In genomic region chr1:59253301-59253909, GRCm38 (mm10) we compare ENCODE assay signal across 8 mouse cellular contexts. TPM values are rescaled to one million over a fixed set of nuclear protein-coding genes. Genes with fewer than 3 reads are reported as not detected.
DNase-seq lines count a peak whose midpoint lies in the region; ATAC-seq and TF ChIP-seq lines count a peak whose summit lies in the region.

No protein-coding gene starts in this region.

- peak overlapping the region; percentile 54; the same call in 1 of the 2 replicates for H3K9ac ChIP-seq in lung, embryonic 16.5 days (ENCODE audit: low read length)
- H3K9ac ChIP-seq in limb, embryonic 14.5 days (ENCODE audit: low read depth, low read length, severe bottlenecking): peak overlapping the region; percentile 12; the same call in 1 of the 2 replicates
- peak overlapping the region; percentile 55 for H3K9ac ChIP-seq in stomach, embryonic 16.5 days (ENCODE audit: low read length)

- no peaks in the 10 kb centered on the region for H3K9me3 ChIP-seq in lung, embryonic 16.5 days (ENCODE audit: control insufficient read depth, low read length)
- no peaks in the 10 kb centered on the region for H3K9me3 ChIP-seq in limb, embryonic 14.5 days (ENCODE audit: control insufficient read depth, low read length)
- no peaks in the 10 kb centered on the region for H3K9me3 ChIP-seq in stomach, embryonic 16.5 days (replicated peaks; ENCODE audit: control insufficient read depth, low read length)

- H3K4me3 ChIP-seq in lung, embryonic 16.5 days (ENCODE audit: low read length): peak overlapping the region; percentile 41
- H3K4me3 ChIP-seq in limb, embryonic 14.5 days (replicated peaks; ENCODE audit: low read length): peak overlapping the region; percentile 18
- peak overlapping the region; percentile 33 for H3K4me3 ChIP-seq in stomach, embryonic 16.5 days (replicated peaks; ENCODE audit: low read length)

- WGBS in lung, embryonic 16.5 days: 5% methylated on average over 14 of the region's 18 CpGs
- 3% methylated on average over 15 of the region's 18 CpGs for WGBS in limb, embryonic 14.5 days
- WGBS in stomach, embryonic 16.5 days: 9% methylated on average over 15 of the region's 18 CpGs

- no peaks in the 10 kb centered on the region for H3K4me1 ChIP-seq in lung, embryonic 16.5 days (replicated peaks; ENCODE audit: control insufficient read depth, insufficient read depth, low read length)
- H3K4me1 ChIP-seq in limb, embryonic 14.5 days (ENCODE audit: control insufficient read depth, insufficient read depth, low read length): peaks cover 15% of the 10 kb centered on the region; the same call in 1 of the 2 replicates
- H3K4me1 ChIP-seq in stomach, embryonic 16.5 days (ENCODE audit: control insufficient read depth, insufficient read depth, low read length): peaks cover 3% of the 10 kb centered on the region; the same call in 1 of the 2 replicates

- DNase-seq in adrenal gland, postnatal 10 days: peak; percentile 18
- DNase-seq in adrenal gland, adult 8-10 months: no peak
- DNase-seq in lung, postnatal 10 days: no peak
- DNase-seq in limb, embryonic 14.5 days (ENCODE audit: low spot score): no peak
- no peak for DNase-seq in urinary bladder, postnatal 36 days (ENCODE audit: low spot score in 2 of 2)
- DNase-seq in urinary bladder, adult 18-20 months (ENCODE audit: low spot score in 2 of 2): no peak

- TF ChIP-seq POLR2A in limb, embryonic 14.5 days (IDR thresholded peaks at IDR 0.05; ENCODE audit: borderline replicate concordance, extremely low read depth, insufficient read depth, insufficient read length): no peak

- H3K27ac ChIP-seq in lung, embryonic 16.5 days (ENCODE audit: low read length): no peak overlapping the region
- H3K27ac ChIP-seq in limb, embryonic 14.5 days (replicated peaks; ENCODE audit: low read depth, low read length): no peak overlapping the region
- no peak overlapping the region for H3K27ac ChIP-seq in stomach, embryonic 16.5 days (ENCODE audit: low read length)

- peak overlapping the region; percentile 70 for H3K4me2 ChIP-seq in lung, embryonic 16.5 days (ENCODE audit: low read depth, low read length)
- peak overlapping the region; percentile 42 for H3K4me2 ChIP-seq in limb, embryonic 14.5 days (replicated peaks; ENCODE audit: low read depth, low read length, severe bottlenecking)
- H3K4me2 ChIP-seq in stomach, embryonic 16.5 days (ENCODE audit: low read depth, low read length): peak overlapping the region; percentile 67

- H3K36me3 ChIP-seq in lung, embryonic 16.5 days (ENCODE audit: control insufficient read depth, insufficient read depth, low read length): no peaks in the 10 kb centered on the region
- no peaks in the 10 kb centered on the region for H3K36me3 ChIP-seq in limb, embryonic 14.5 days (ENCODE audit: control insufficient read depth, insufficient read depth, low read length)
- H3K36me3 ChIP-seq in stomach, embryonic 16.5 days (ENCODE audit: control insufficient read depth, insufficient read depth, low read length): no peaks in the 10 kb centered on the region

- H3K27me3 ChIP-seq in lung, embryonic 16.5 days (ENCODE audit: control insufficient read depth, insufficient read depth, low read depth, low read length): no peaks in the 10 kb centered on the region
- H3K27me3 ChIP-seq in limb, embryonic 14.5 days (ENCODE audit: control insufficient read depth, insufficient read depth, low read length): no peaks in the 10 kb centered on the region
- no peaks in the 10 kb centered on the region for H3K27me3 ChIP-seq in stomach, embryonic 16.5 days (ENCODE audit: control insufficient read depth, insufficient read depth, low read length)

- ATAC-seq in lung, embryonic 16.5 days (ENCODE audit: low read depth): no peak
- no peak for ATAC-seq in limb, embryonic 14.5 days (ENCODE audit: low FRiP score, low read depth)
- ATAC-seq in stomach, embryonic 16.5 days (ENCODE audit: insufficient read depth, low FRiP score): no peak

RNA-seq across cellular contexts. Expression of gene Cdk15, which starts 3.3 kb away (rescaled TPM):
- total RNA-seq in adrenal gland, postnatal 10 days (2021): not detected
- total RNA-seq in adrenal gland, adult 8-10 months (2022): under 1 TPM in 3 of 4 experiments, not detected in 1; 0.19 to 0.49 (median 0.35) TPM
- not detected in 2 replicates for polyA plus RNA-seq in lung, embryonic 16.5 days (2015; fragmentation: Nextera tagmentation; extraction: Ambion mirVana)
- polyA plus RNA-seq in limb, embryonic 14.5 days (2012; rRNA removed): 0.29 and 0.48 TPM in 2 replicates
- polyA plus RNA-seq in limb, embryonic 14.5 days (2014; fragmentation: Nextera tagmentation; extraction: Ambion mirVana): 0.34 and 0.54 TPM in 2 replicates
- 0.20 and 0.27 TPM in 2 replicates for polyA plus RNA-seq in stomach, embryonic 16.5 days (2015; fragmentation: Nextera tagmentation; extraction: Ambion mirVana)

RNA-seq across cellular contexts. Expression of gene Als2, which starts 16.4 kb away (rescaled TPM):
- 10 to 100 TPM; 15.6 to 16.5 TPM for total RNA-seq in adrenal gland, postnatal 10 days (2021)
- 10 to 100 TPM; 11.2 to 13.5 (median 13.2) TPM for total RNA-seq in adrenal gland, adult 8-10 months (2022)
- polyA plus RNA-seq in lung, embryonic 16.5 days (2015; fragmentation: Nextera tagmentation; extraction: Ambion mirVana): 11.2 and 11.6 TPM in 2 replicates
- polyA plus RNA-seq in limb, embryonic 14.5 days (2012; rRNA removed): 8.1 and 8.2 TPM in 2 replicates
- 8.1 and 9.6 TPM in 2 replicates for polyA plus RNA-seq in limb, embryonic 14.5 days (2014; fragmentation: Nextera tagmentation; extraction: Ambion mirVana)
- polyA plus RNA-seq in stomach, embryonic 16.5 days (2015; fragmentation: Nextera tagmentation; extraction: Ambion mirVana): 9.2 and 9.7 TPM in 2 replicates
